Mouse (Mus musculus) limb, embryonic 14.5 days (tissue): ENCODE results near the gene Mink1. TPM values are rescaled to one million over a fixed set of nuclear protein-coding genes. Genes with fewer than 3 reads are reported as not detected.
A peak's percentile ranks its signal among the peaks of the same experiment; 100 is the strongest.

ENCODE experiments used
- ATAC-seq: fragments of 200-750 bp; cut with Nextera tagmentation; 2 replicates; pipeline ENCODE4 v1.8.0; 2017; ENCODE audit warnings: low read depth, moderate number of reproducible peaks, moderate TSS enrichment; ENCODE audit not compliant: low FRiP score
- DNase-seq: peaks from one replicate; pipeline ENCODE4 v3.0.0-alpha.2; 2015; ENCODE audit warnings: low spot score
- H3K27ac ChIP-seq: fragments of 300-500 bp; sonication (generic); replicated peaks from 2 replicates; pipeline ENCODE4 v1.5.1; 2014; ENCODE audit warnings: low read depth, mild to moderate bottlenecking, low read length, moderate library complexity, mixed read lengths
- H3K27me3 ChIP-seq: fragments of 300-500 bp; sonication (generic); 2 replicates; pipeline ENCODE4 v1.6.1; 2014; ENCODE audit warnings: low read length, mixed read lengths; ENCODE audit not compliant: control insufficient read depth, insufficient read depth
- H3K36me3 ChIP-seq: fragments of 300-500 bp; sonication (generic); 2 replicates; pipeline ENCODE4 v1.6.1; 2014; ENCODE audit warnings: mild to moderate bottlenecking, low read length, moderate library complexity, mixed read lengths; ENCODE audit not compliant: control insufficient read depth, insufficient read depth
- H3K4me1 ChIP-seq: fragments of 300-500 bp; sonication (generic); 2 replicates; pipeline ENCODE4 v1.6.1; 2014; ENCODE audit warnings: antibody characterized with exemption, low read length, mixed read lengths; ENCODE audit not compliant: control insufficient read depth, insufficient read depth
- H3K4me2 ChIP-seq: fragments of 300-500 bp; sonication (generic); replicated peaks from 2 replicates; pipeline ENCODE4 v1.6.1; 2014; ENCODE audit warnings: low read depth, mild to moderate bottlenecking, low read length, moderate library complexity; ENCODE audit not compliant: severe bottlenecking
- H3K4me3 ChIP-seq: fragments of 300-500 bp; sonication (generic); replicated peaks from 2 replicates; pipeline ENCODE4 v1.5.1; 2014; ENCODE audit warnings: low read length
- H3K9ac ChIP-seq: fragments of 300-500 bp; sonication (generic); 2 replicates; pipeline ENCODE4 v1.6.1; 2014; ENCODE audit warnings: mild to moderate bottlenecking, low read depth, low read length, moderate library complexity; ENCODE audit not compliant: severe bottlenecking
- H3K9me3 ChIP-seq: fragments of 300-500 bp; sonication (generic); 2 replicates; pipeline ENCODE4 v1.6.1; 2016; ENCODE audit warnings: low read length; ENCODE audit not compliant: control insufficient read depth
- POLR2A ChIP-seq: fragments of 200-500 bp; IDR thresholded peaks from 2 replicates; pipeline ENCODE4 v1.8.0; 2012; ENCODE audit warnings: inconsistent platforms, mild to moderate bottlenecking, moderate library complexity, borderline replicate concordance; ENCODE audit not compliant: insufficient read depth, insufficient read length; ENCODE audit errors: extremely low read depth
- WGBS: fragments of 180-500 bp; shearing (Covaris S2); extraction: QIAGEN DNeasy Blood & Tissue Kit; methylation state at CpG from one replicate; pipeline ENCODE4 v1.1.7; 2014; 5-methylcytosine and 5-hydroxymethylcytosine counted together
- polyA plus RNA-seq, 2 experiments: library from polyadenylated mRNA; depleted of rRNA in 1 of 2; stranded (reverse) in 1 of 2; unstranded in 1 of 2; fragments of >200 nt; fragmentation: Nextera tagmentation in 1 of 2; extraction: Ambion mirVana in 1 of 2; gene quantifications; 2 replicates each; pipeline versions ENCODE4 v1.2.1 to v1.2.3; 2012 to 2014

The Mink1 gene
- polyA plus RNA-seq, 2 experiments = 19.8 to 91.2 TPM

GRCm38 (mm10) chr11:70610752-70611151, 48.1 kb downstream of the Mink1 start:
- Histone ChIP-seq H3K4me3 (no peak overlapping the region), H3K36me3 (peaks cover 74% of the 10 kb centered on the region), H3K9ac (no peak overlapping the region), H3K27ac (no peak overlapping the region), H3K4me2 (no peak overlapping the region), H3K27me3 (no peaks in the 10 kb centered on the region), H3K4me1 (peaks cover 10% of the 10 kb centered on the region; the same call in 1 of the 2 replicates), H3K9me3 (no peaks in the 10 kb centered on the region)
- no peak for DNase-seq
- WGBS = 87% methylated on average over 4 of the region's 4 CpGs
- no peak for ATAC-seq
- no peak for TF ChIP-seq POLR2A

DNA sequence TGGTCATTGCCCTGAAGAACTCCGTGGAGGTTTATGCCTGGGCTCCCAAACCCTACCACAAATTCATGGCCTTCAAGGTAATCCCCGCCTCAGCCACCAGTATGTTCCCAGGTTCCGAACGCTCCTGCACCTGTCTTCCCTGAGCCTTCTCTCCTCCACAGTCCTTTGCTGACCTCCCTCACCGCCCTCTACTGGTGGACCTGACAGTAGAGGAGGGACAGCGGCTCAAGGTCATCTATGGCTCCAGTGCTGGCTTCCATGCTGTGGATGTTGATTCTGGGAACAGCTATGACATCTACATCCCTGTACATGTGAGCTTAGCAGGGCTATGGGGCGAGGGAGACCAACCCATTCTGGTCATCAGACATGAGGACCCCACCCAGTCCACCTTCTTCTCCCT, 49.8 kb downstream of the Mink1 start:
- Histone ChIP-seq H3K4me2 (no peak overlapping the region), H3K27me3 (no peaks in the 10 kb centered on the region), H3K4me3 (no peak overlapping the region), H3K27ac (no peak overlapping the region), H3K9me3 (no peaks in the 10 kb centered on the region), H3K36me3 (peaks cover 57% of the 10 kb centered on the region), H3K4me1 (peaks cover 10% of the 10 kb centered on the region; the same call in 1 of the 2 replicates), H3K9ac (no peak overlapping the region)
- ATAC-seq = no peak
- no peak for DNase-seq
- TF ChIP-seq POLR2A = no peak
- 80% methylated on average over 7 of the region's 7 CpGs for WGBS

DNA sequence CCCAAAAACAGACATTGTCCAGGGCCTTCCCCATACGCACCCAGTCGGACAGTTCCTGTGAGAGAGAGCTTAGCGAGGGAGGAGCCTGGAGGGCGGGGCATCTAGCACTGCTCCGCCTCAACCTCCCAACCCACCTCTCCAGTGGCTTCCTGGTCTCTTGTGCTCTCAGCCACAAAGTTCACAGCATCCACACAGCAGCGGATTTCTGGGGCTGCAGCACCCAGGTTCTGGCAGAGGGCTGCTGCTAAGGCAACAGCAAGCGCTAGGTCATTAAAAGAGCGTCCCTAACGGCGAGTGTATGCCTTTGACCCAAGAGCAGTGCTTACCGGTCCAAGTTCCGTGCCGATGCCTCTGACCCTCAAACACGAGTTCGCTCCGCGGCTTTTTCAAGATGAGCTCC, 52.4 kb downstream of the Mink1 start:
- H3K4me1 ChIP-seq = peaks cover 10% of the 10 kb centered on the region; the same call in 1 of the 2 replicates
- 0 out of 2 replicates have a peak, but pooled peaks have one; percentile 2 for TF ChIP-seq POLR2A
- H3K4me2 ChIP-seq = peak overlapping the region; percentile 70
- WGBS = 1% methylated on average over 17 of the region's 17 CpGs
- no peaks in the 10 kb centered on the region for H3K27me3 ChIP-seq
- no peaks in the 10 kb centered on the region for H3K9me3 ChIP-seq
- no peak overlapping the region for H3K27ac ChIP-seq
- peak overlapping the region; percentile 29 for H3K4me3 ChIP-seq
- peak; percentile 69 for ATAC-seq
- peak; percentile 69 for DNase-seq
- H3K36me3 ChIP-seq = peaks cover 31% of the 10 kb centered on the region
- H3K9ac ChIP-seq = peak overlapping the region; percentile 38

- H3K27me3 ChIP-seq = no peaks in the 10 kb centered on the region
- DNase-seq (no peak), ATAC-seq (0 out of 2 replicates have a peak, but pooled peaks have one; percentile 5)
- no peaks in the 10 kb centered on the region for H3K9me3 ChIP-seq
- H3K4me2 ChIP-seq = peak within 1 kb of the TSS; percentile 70
- no peak for TF ChIP-seq POLR2A
- 19% methylated on average over 21 of the region's 21 CpGs for WGBS
- H3K4me1 ChIP-seq = peaks cover 10% of the 10 kb centered on the region; the same call in 1 of the 2 replicates
- no peak within 1 kb of the TSS for H3K27ac ChIP-seq
- H3K9ac ChIP-seq = peak within 1 kb of the TSS; percentile 38
- H3K36me3 ChIP-seq = peaks cover 26% of the 10 kb centered on the region
- peak within 1 kb of the TSS; percentile 29 for H3K4me3 ChIP-seq
These were observed 52.9 kb downstream of the Mink1 start, which contains the start of gene 4930544D05Rik for GRCm38 (mm10) chr11:70615516-70616093. TSS of gene 4930544D05Rik (plus strand) at chr11:70615848.

GRCm38 (mm10) chr11:70619101-70619500, 56.4 kb downstream of the Mink1 start, which contains the start of gene Chrne:
TSS of gene Chrne (minus strand) at chr11:70619216.
- H3K4me2 ChIP-seq = no peak within 1 kb of the TSS
- no peaks in the 10 kb centered on the region for H3K36me3 ChIP-seq
- no peak for TF ChIP-seq POLR2A
- no peaks in the 10 kb centered on the region for H3K27me3 ChIP-seq
- WGBS = 42% methylated on average over 1 of the region's 1 CpGs
- no peak for ATAC-seq
- H3K4me1 ChIP-seq = peaks cover 10% of the 10 kb centered on the region; the same call in 1 of the 2 replicates
- H3K27ac ChIP-seq = no peak within 1 kb of the TSS
- no peak within 1 kb of the TSS for H3K9ac ChIP-seq
- H3K9me3 ChIP-seq = no peaks in the 10 kb centered on the region
- no peak within 1 kb of the TSS for H3K4me3 ChIP-seq
- no peak for DNase-seq
